Mouse (Mus musculus): Measurements from ENCODE around the gene Kdf1. TPM values are rescaled to one million over a fixed set of nuclear protein-coding genes. Genes with fewer than 3 reads are reported as not detected.

Gene Kdf1
- total and polyA plus RNA-seq, 2 experiments = 1.7 to 7.4 TPM

GRCm38 (mm10) chr4:133521502-133521901, 2.7 kb downstream of the Kdf1 start:
- no peaks in the 10 kb centered on the region for H3K27me3 ChIP-seq (ENCODE audit: control insufficient read depth, insufficient read depth, low read length)
- H3K36me3 ChIP-seq (ENCODE audit: control insufficient read depth, insufficient read depth, low read length) = no peaks in the 10 kb centered on the region
- no peak overlapping the region for H3K4me3 ChIP-seq (ENCODE audit: insufficient read depth, low read depth, low read length)
- no peaks in the 10 kb centered on the region for H3K4me1 ChIP-seq (ENCODE audit: control insufficient read depth, insufficient read depth, low read length)
- DNase-seq (ENCODE audit: extremely low read depth, low read depth, low spot score) = no peak
- TF ChIP-seq POLR2A (IDR thresholded peaks at IDR 0.05; ENCODE audit: extremely low read depth, insufficient read depth, low read length) (no peak), CTCF (IDR thresholded peaks at IDR 0.05; ENCODE audit: low read depth, low read length) (no peak)
- no peak overlapping the region for H3K9ac ChIP-seq (ENCODE audit: low read depth, low read length)
- no peak overlapping the region for H3K27ac ChIP-seq (replicated peaks; ENCODE audit: insufficient read depth, low read depth, low read length)
- no peaks in the 10 kb centered on the region for H3K79me2 ChIP-seq (ENCODE audit: control insufficient read depth, insufficient read depth, low read length)
- WGBS = 62% methylated on average over 2 of the region's 2 CpGs

GRCm38 (mm10) chr4:133527788-133528187, 9.0 kb downstream of the Kdf1 start:
- peaks cover 4% of the 10 kb centered on the region for H3K36me3 ChIP-seq (ENCODE audit: control insufficient read depth, insufficient read depth, low read length)
- H3K4me1 ChIP-seq (ENCODE audit: control insufficient read depth, insufficient read depth, low read length) = no peaks in the 10 kb centered on the region
- H3K27ac ChIP-seq (replicated peaks; ENCODE audit: insufficient read depth, low read depth, low read length) = no peak overlapping the region
- no peak overlapping the region for H3K9ac ChIP-seq (ENCODE audit: low read depth, low read length)
- TF ChIP-seq CTCF (IDR thresholded peaks at IDR 0.05; ENCODE audit: low read depth, low read length) = no peak
- no peak for TF ChIP-seq POLR2A (IDR thresholded peaks at IDR 0.05; ENCODE audit: extremely low read depth, insufficient read depth, low read length)
- H3K79me2 ChIP-seq (ENCODE audit: control insufficient read depth, insufficient read depth, low read length) = no peaks in the 10 kb centered on the region
- no peaks in the 10 kb centered on the region for H3K27me3 ChIP-seq (ENCODE audit: control insufficient read depth, insufficient read depth, low read length)
- 82% methylated on average over 16 of the region's 16 CpGs for WGBS
- H3K4me3 ChIP-seq (ENCODE audit: insufficient read depth, low read depth, low read length) = no peak overlapping the region
- no peak for DNase-seq (ENCODE audit: extremely low read depth, low read depth, low spot score)

DNA sequence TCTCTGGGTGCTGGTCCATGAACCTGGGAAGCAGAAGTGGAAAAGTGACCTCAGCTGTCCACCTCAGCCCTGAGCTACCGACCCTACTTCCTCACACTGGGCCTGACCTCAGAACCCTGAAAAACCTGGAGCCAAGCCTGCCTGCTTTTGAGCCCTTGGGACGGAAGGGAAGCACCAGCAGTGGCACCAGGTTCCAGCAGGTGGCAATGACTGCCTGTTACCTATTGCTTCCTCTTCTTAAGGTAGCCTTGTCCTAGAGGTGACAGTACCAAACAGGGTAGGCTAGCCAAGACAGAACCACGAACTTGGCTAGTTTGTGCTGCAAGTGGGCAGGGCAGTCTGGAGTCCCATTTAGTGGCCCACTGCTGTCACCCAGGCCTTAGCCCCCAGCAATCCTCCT, 14.0 kb downstream of the Kdf1 start:
- Histone ChIP-seq H3K79me2 (ENCODE audit: control insufficient read depth, insufficient read depth, low read length) (no peaks in the 10 kb centered on the region), H3K4me1 (ENCODE audit: control insufficient read depth, insufficient read depth, low read length) (no peaks in the 10 kb centered on the region), H3K4me3 (ENCODE audit: insufficient read depth, low read depth, low read length) (no peak overlapping the region), H3K36me3 (ENCODE audit: control insufficient read depth, insufficient read depth, low read length) (peaks cover 9% of the 10 kb centered on the region), H3K9ac (ENCODE audit: low read depth, low read length) (no peak overlapping the region), H3K27me3 (ENCODE audit: control insufficient read depth, insufficient read depth, low read length) (no peaks in the 10 kb centered on the region), H3K27ac (replicated peaks; ENCODE audit: insufficient read depth, low read depth, low read length) (no peak overlapping the region)
- TF ChIP-seq CTCF (IDR thresholded peaks at IDR 0.05; ENCODE audit: low read depth, low read length) = peak; percentile 50
- no peak for TF ChIP-seq POLR2A (IDR thresholded peaks at IDR 0.05; ENCODE audit: extremely low read depth, insufficient read depth, low read length)
- DNase-seq (ENCODE audit: extremely low read depth, low read depth, low spot score) = peak; percentile 19
- WGBS = 23% methylated on average over 3 of the region's 3 CpGs

DNA sequence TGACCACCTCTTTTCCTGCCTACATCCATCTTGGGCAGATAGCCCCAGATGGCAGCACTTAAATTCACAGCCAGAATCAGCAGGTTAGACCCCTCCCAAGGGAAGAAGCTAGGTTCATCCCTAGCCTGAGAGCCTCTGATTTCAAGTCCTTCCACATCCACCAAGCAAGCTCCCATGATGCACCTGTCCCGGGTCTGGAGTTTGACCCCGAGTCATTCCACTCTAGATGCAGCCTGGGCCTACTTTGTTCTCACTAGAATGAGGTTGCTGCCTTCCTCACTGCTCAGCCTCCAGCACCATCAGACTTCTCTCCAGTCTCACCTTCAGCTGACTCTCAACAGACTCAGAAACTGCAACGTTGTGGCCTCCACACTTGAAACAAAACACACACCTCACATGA, 17.3 kb downstream of the Kdf1 start:
- Histone ChIP-seq H3K27ac (replicated peaks; ENCODE audit: insufficient read depth, low read depth, low read length) (no peak overlapping the region), H3K36me3 (ENCODE audit: control insufficient read depth, insufficient read depth, low read length) (peaks cover 10% of the 10 kb centered on the region)
- WGBS = 60% methylated on average over 3 of the region's 3 CpGs

GRCm38 (mm10) chr4:133536652-133537051, 17.9 kb downstream of the Kdf1 start:
- H3K9ac ChIP-seq (ENCODE audit: low read depth, low read length) = no peak overlapping the region
- H3K27ac ChIP-seq (replicated peaks; ENCODE audit: insufficient read depth, low read depth, low read length) = no peak overlapping the region
- DNase-seq (ENCODE audit: extremely low read depth, low read depth, low spot score) = peak; percentile 28
- H3K4me3 ChIP-seq (ENCODE audit: insufficient read depth, low read depth, low read length) = no peak overlapping the region
- H3K36me3 ChIP-seq (ENCODE audit: control insufficient read depth, insufficient read depth, low read length) = peaks cover 10% of the 10 kb centered on the region
- no peaks in the 10 kb centered on the region for H3K4me1 ChIP-seq (ENCODE audit: control insufficient read depth, insufficient read depth, low read length)
- no peaks in the 10 kb centered on the region; the same call in 1 of the 2 replicates for H3K79me2 ChIP-seq (ENCODE audit: control insufficient read depth, insufficient read depth, low read length)
- TF ChIP-seq POLR2A (IDR thresholded peaks at IDR 0.05; ENCODE audit: extremely low read depth, insufficient read depth, low read length) (no peak), CTCF (IDR thresholded peaks at IDR 0.05; ENCODE audit: low read depth, low read length) (no peak)
- 51% methylated on average over 5 of the region's 5 CpGs for WGBS
- H3K27me3 ChIP-seq (ENCODE audit: control insufficient read depth, insufficient read depth, low read length) = no peaks in the 10 kb centered on the region

More for the DNA sequence above, 17.3 kb downstream of the Kdf1 start:
- TF ChIP-seq CTCF (IDR thresholded peaks at IDR 0.05; ENCODE audit: low read depth, low read length) (no peak), POLR2A (IDR thresholded peaks at IDR 0.05; ENCODE audit: extremely low read depth, insufficient read depth, low read length) (no peak)
- Histone ChIP-seq H3K27me3 (ENCODE audit: control insufficient read depth, insufficient read depth, low read length) (no peaks in the 10 kb centered on the region), H3K79me2 (ENCODE audit: control insufficient read depth, insufficient read depth, low read length) (no peaks in the 10 kb centered on the region; the same call in 1 of the 2 replicates), H3K4me1 (ENCODE audit: control insufficient read depth, insufficient read depth, low read length) (no peaks in the 10 kb centered on the region), H3K9ac (ENCODE audit: low read depth, low read length) (no peak overlapping the region), H3K4me3 (ENCODE audit: insufficient read depth, low read depth, low read length) (no peak overlapping the region)
- DNase-seq (ENCODE audit: extremely low read depth, low read depth, low spot score) = peak; percentile 34

Data from liver, adult 2 months (tissue).